Mouse (Mus musculus) WW6 (cell line): ENCODE measurements around the gene Hoxc4.

Experiments used
- DNase-seq: peaks from one replicate; pipeline ENCODE4 v3.0.0-alpha.2; 2013; ENCODE audit warnings: low read depth, low spot score

The Hoxc4 gene

DNA sequence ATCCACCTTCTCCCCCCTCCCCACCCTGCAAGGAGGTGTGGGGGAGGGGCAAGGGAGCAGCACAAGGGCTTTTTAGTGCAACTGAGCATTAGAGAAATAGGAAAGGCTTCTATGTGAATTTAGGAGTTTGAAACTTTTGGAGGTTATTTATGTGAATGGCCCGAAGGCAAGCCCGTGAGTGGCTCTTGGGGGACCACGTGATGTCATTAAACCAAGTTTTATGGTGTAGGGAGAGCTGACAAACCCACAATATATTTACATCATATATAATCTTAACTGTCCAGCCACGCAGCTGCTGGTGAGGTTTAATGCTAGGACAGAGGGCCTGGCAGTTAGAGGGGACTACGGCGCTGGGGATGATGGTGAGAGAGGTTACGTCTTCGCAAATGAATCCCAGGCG lies at the start of gene Hoxc4:
Hoxc4 (plus strand) TSS at position 299 of the 400 bp plus-strand sequence.
- DNase-seq, result no peak

DNA sequence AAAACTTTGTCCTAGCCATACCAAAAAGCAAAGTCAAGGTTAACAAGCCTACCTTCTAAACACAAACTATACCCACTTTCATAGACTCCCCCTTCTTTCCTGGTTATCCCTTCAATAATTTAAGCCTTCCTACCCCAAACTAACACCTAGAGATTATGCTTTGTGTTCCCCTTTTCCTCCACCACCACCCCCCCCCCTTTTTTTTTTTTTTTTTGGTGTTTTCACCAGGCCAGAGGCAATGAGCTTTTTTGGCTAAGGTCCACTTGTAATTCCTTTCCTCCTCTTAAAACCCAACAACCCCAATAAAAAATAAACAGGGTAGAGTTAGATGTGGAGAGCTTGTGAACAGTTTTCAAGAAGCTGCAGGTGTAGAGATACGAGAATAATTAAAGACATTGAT lies 49.4 kb upstream of the Hoxc4 start:
- DNase-seq, result no peak

DNA sequence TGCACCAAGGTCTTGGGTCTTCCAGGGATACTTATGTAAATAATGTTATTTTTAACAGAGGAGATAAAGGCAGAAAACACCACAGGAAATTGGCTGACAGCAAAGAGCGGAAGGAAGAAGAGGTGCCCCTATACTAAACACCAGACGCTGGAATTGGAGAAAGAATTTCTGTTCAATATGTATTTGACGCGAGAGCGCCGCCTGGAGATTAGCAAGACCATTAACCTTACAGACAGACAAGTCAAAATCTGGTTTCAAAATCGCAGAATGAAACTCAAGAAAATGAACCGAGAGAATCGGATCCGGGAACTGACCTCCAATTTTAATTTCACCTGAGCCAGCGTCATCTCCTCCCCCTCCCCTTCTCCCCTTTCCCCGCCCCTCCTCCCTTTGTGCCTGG lies 48.0 kb upstream of the Hoxc4 start:
- no peak for DNase-seq

DNA sequence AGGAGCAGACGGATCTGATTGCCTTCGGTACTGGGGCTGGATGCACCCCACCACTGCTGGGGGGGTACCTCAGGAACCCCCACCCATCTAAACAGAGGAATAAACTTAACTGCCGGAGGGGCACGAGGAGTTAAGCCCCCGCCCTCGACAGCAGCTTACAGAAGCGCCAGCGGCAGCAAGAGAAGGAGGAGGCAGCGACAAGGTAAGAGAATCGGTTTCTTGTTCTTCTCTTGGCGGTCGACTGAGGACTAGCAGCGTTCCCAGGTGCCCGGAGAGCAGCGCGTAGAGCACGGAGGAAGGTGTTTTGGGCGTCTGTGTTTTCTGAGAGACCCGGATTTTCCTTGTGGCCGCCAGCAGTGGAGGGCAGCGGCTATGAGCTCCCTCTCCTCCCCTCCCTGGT lies 46.5 kb upstream of the Hoxc4 start:
- DNase-seq, result no peak

DNA sequence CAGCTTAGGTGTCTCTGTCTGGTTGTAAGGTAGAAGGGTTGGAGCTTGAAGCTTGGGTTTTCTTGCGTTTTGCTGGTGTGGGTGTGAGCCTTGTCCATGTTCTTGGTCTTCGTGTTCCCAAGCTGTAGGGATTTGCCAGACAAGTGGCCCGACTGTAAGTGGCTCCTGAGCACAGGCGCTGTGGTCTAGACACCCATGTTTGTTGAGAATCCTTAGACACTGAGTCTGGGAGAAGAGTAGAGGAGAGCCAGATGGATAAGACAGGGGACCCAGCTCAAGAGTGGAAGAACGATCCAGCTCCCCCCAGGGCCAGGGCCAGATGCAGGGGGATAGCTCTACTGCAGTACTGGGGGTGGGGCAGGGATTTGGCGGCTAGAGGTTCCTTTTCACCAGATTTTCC lies 46.0 kb upstream of the Hoxc4 start:
- no peak for DNase-seq

DNA sequence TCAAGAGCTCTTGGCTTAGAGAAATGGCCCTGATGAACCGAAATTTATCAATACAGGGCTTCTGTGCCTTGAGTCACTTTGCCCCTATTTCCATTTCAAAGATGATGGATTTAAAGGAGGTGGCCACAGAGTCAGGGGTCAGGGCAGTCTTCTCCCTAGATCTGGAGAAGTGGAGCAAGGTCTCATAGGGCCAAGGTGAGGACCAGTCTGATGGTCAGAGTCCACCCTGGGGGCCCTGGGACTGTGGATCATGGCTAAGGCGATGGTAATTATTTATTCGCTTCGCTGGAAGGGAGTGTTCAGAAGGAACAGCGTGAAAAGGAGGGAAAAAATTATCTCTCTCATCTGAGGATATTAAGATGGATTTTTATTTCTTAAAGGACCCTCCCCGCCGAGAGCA lies 43.7 kb upstream of the Hoxc4 start:
- DNase-seq, result no peak

DNA sequence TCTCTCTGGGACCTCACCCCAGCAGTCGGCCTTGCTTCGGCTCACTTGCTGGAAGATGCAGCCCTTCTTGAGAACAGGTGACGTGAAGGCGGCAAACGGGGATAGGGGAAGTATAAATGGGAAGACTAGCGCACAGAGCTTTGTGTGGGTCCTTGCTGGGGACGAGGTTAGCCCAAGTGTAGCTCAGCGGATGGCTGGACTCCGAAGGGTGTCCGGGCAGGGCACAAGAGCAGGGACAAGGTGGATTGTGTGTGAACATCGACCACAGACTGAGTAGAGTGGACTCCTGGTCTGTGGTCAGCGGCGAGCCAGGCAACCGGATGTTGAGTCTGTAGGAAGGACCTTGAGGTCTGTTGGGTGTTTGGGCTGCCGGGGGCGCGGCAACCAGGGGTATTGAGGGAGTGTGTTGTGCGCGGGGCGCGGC lies 43.0 kb upstream of the Hoxc4 start:
- no peak for DNase-seq

DNA sequence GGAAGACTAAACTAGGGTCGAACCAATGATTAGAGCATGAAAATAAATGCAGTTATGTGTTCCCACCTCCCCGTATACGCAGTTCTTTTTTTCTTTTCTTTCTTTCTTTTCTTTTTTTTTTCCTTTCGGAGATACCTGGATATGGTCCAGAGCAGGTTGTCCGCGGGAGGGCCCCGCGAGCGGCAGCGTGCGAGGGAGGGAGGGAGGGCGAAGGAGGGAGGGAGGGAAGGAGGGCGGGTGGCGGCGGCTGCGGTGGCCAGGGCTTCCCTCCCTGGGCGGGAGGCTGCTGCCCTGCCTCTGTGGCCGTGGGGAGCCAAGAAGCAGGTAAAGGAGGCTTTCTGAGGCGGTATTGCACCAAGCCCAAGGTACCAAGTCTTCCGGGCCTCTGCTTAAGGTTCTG lies 42.6 kb upstream of the Hoxc4 start, which contains the start of gene Hoxc9:
Hoxc9 (plus strand) TSS at position 269 of the 400 bp plus-strand sequence.
- no peak for DNase-seq

DNA sequence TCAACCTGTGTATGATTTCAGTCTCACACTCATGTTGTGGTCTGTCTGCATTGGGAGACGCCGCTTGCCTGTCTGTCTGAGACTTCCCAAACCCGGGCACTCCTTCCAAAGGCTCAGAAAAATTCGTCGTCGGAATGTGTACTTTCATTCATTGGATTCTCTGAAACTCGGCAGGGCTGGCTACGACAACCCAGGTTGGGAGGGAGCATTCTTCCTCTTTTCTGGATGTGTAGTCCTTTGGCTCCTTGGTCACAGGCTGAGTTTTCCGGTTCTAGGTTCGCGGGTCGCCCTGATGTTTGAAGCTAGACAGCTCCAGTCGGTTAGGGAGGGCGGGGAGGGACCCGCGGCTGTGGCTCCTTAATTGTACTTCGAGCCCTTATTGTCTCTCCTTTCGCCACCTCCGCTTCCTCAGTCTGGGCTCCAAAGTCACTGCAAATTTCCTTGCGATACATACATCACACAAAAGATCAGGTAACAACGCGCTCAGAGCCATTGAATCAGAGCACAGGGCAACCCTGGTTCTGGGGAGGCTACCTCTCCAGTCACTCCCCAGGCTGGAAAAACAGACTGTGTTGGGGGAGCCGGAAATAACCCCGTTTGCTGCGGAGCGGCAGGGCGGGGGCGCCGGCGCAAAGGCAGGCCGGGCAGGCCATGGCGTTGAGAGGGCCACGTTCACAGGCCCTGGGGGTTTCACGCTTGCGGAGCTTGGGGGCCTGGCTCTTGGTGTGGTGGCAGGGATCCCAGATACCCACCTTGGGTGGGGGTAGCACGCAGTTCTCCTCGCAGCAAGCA lies 41.9 kb upstream of the Hoxc4 start:
- no peak for DNase-seq

DNA sequence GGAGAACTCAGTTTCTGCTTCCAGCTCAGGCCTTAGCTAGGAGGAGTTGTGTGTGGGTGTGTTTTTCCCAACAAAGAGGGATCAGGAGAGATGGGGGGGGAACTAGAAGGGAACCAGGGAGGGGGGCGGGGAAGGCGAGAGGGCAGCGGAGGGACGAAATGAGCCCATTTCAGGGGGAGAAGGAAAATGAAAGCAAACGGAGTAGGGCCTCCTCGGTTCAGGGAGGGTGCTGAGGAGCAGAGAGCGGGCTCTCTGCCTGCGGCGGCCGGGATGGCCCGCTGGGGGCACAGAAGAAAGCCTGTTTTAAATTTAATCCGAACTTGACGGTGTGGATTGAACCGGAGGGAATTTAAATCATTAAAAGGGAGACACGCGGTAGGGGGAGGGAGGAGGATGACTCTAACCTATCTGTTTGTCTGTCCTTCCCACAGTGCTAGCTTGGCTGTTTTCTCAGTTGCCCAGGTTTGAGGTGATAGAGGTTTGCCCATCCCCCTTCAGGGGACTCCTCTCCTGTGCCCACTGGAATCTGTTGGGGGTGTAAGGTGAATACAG lies 41.2 kb upstream of the Hoxc4 start:
- no peak for DNase-seq

DNA sequence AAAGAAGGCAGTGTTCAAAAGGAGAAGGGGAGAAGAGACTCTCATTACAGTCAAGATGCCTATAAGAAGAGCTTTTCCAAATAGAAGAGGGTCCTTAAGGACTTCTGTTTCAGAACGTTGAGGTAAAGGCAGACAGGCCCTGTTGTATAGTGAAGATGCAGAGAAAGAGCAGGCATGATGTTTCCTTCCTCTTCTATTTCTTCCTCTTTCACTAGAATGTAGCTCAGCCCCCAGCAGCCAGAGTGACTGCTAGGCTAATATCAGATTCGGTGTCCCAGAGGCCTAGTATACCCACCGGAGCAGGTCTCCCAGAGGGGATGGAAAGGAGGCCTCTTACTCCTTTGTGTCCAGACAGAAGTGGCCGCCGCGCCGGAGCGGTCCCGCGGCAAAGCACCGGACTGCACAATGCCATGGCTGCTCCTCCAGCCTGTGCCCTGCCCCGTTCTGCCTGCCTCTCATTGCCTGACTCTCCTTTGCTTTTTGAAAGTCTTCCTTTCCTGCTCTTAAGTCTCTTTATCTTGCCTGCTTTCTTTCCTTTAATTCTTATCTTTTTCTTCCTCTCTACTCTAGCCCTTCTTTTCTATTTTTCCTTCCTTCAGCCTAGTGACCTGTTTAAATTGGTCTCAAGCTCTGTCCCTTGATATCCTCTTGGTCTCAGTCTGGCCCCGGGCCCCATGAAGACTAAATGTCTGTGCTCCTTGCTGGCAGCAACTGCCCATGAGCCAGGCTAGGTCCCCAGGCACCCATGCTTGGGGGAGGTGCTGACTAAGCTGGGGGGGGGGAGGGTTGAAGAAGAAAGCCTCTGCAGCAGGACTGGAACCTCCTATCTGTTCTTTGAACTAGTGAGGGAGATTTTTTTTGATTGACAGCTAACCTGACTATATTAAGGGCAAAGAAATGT lies 39.9 kb upstream of the Hoxc4 start:
- no peak for DNase-seq

DNA sequence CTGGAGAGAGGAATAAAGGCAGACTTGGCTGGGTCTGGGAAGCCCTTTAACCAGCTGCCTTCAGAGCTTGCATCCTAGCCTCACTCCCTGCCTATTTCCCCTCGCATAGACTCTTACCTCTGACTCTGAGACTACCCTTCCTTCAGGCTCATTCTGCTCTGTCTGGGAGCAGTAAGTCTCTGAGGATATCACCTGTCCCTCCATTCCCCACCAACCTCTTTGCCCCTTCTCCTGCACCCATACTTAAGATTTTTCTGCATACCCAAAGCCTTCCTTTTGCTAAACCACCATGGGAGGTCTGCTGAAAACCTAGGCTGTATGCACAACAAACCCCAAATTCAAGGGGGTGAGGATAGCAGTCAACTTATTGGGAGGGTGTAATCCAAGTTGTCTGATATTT lies 38.8 kb upstream of the Hoxc4 start:
- no peak for DNase-seq

DNA sequence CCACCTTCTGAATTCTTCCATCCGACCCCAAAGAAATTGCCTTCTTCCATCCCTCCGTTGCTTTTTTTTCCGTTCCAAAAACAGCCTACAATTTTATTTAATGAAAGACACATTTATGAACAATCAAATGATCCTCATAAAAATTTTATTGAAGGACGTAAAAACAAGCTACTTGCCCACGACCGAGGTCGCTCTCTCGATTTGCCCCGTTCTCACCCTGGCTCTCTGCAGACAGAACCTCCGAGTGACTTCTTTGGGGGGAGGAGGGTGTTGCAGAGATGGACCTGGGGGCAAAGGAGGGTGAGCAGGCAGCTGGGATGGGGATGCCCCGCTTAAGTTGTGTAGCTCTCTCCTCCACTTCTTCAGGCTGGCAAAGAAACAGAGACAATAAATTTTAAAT lies 38.4 kb upstream of the Hoxc4 start:
- no peak for DNase-seq

DNA sequence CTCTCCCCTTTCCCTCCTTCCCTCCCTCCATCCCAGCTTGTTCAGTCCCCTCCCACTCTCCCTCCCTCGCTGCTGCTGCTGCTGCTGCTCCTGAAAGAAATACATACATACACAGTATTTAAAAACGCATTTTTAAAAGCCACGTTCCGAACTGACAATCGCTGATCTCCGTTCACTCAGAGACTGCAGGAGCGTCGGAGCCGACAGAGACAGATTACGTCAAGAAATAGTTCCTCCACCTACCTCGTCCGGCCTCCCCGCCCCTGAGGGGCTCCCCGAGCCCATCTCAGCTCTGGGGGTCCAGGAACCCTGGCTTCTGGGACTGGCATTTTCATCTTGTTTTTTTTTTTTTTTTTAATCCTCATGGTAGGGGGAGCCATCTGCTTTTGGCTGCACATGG lies 37.8 kb upstream of the Hoxc4 start:
- no peak for DNase-seq

DNA sequence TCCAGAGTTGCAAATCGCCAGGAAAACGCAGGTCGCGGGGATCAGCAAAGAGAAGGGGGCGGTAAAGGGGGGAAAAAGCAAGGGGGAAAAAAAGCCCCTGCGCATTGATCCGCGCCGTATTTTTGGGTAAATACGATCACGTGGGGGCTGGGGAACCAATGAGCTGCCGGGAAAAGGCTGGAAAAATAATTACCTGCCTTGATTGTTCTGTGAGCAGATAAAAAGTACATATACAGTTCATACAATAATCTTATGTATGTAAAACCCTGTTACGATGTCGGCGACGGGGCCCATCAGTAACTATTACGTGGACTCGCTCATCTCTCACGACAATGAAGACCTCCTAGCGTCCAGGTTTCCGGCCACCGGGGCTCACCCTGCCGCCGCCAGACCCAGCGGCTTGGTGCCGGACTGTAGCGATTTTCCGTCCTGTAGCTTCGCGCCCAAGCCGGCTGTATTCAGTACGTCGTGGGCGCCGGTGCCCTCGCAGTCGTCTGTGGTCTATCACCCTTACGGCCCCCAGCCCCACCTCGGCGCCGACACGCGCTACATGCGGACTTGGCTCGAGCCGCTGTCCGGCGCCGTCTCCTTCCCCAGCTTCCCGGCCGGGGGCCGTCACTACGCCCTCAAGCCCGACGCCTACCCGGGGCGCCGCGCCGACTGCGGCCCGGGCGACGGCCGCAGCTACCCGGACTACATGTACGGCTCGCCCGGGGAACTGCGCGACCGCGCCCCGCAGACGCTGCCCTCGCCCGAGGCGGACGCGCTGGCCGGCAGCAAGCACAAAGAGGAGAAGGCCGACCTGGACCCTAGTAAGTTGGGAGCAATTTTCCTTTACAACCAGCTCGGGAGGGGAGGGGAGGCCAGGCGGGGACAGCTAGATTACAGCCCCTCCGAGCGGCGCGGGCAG lies 37.1 kb upstream of the Hoxc4 start:
- DNase-seq, result no peak

DNA sequence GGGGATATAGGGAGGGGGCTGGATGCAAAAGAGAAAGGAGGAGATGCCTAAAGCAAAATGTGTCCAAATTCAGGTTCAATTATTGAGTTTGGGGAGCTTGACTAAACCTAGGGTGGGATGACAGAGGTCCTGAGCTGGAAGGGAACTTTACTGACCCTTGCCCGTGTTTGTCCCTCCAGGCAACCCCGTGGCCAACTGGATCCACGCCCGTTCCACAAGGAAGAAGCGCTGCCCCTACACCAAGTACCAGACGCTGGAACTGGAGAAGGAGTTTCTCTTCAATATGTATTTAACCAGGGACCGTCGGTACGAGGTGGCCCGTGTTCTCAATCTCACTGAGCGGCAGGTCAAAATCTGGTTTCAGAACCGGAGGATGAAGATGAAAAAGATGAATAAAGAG lies 35.0 kb upstream of the Hoxc4 start:
- no peak for DNase-seq

DNA sequence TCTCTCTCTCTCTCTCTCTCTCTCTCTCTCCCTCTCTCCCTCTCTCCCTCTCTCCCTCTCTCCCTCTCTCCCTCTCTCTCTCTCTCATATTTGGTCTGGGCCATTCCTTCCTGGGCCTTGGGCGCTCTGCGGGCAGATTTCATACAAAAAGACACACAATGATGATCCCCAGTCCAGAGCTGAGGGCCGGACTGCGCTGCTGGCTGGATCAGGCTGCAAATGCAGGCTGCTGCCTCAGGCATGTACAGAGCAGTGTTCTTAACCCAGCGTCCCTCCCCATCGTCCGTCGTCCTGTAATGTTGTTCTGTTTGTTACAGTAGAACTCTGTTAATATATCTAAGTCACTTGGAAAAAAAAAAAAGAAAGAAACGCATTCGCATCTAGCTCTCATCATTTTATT lies 34.2 kb upstream of the Hoxc4 start:
- DNase-seq, result no peak

DNA sequence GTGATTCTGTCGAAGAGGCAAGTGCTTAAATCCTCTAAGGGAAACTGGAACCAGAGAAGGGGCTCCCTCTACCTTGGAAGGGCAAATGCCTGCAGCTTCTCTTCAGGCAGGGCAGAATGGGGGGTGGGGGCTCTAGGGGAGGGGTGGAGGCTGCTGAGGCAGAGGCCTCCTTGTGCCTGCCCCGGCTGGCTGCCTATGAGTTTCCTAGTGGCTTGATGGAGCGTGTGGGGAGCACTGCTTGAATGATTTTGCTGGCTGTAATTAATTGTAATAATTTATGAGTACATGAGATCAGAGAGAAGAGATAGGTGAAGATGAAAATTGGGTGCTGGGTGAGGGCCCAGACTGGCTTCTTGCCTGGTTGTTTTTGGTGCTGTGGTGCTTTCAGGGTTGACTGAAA lies 33.8 kb upstream of the Hoxc4 start:
- DNase-seq, result no peak

DNA sequence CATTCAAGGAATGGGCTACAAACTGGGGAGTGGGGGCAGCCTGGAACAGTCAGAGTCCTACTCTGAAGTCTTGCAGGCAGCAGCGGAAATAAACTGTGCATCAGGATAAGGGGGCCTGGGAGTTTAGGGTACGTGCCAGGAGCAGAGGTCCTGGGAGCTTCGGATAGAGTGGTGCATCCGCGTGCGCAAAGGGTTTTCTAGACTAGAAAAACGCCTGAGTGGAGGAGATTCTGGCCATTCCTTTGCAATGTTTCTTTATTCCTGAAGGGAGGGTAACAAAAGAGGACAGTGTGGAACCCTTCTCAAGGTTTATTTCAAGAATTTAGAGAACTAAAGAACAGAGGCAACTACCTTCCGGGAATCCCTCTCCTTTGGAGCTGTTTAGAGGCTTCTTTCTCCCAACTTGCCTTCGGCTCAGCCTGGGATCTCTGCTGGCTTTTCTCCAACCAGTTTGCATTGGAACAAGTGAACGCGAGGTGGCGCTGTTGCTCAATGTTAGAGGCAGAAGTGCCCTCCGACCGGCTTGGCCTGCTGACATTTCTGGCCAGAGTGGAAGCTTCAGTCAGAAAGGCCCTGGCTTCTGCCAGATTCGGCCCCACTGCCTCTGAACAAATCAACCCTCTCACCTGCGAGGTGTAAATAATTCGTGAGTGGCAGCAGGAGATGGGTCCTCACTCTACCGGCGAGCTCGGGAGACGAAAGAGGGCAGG lies 31.5 kb upstream of the Hoxc4 start:
- DNase-seq, result no peak

DNA sequence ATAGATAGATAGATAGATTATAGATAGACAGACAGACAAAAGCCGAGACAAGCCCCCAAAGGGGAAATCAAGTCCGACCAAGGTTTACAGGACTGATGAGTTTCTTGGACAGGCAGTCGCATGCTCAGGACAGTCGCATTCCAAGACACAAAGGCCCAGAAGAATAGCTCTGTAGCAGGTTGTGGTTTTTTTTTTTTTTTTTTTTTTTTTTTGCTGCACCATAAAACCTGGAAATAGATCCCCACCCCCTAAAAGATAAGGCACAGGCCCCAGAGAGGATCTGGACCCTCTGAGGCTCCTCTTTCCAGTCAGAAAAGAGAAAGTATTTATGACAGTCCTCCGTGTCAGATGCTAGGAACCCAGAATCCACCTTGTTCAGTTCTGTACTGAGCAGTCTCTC lies 30.7 kb upstream of the Hoxc4 start:
- DNase-seq, result no peak
